Mouse (Mus musculus) ZHBTc4 (cell line): ENCODE data around the gene Myl6b.

ENCODE experiments used
- DNase-seq: peaks from one replicate; pipeline ENCODE4 v3.0.0-alpha.2; 2011; ENCODE audit warnings: low read depth, low spot score

The Myl6b gene

GRCm38 (mm10) chr10:128451014-128451413, 47.5 kb downstream of the Myl6b start:
- DNase-seq: no peak

- no peak for DNase-seq
Observed at GRCm38 (mm10) chr10:128445407-128445806, 53.1 kb downstream of the Myl6b start.

GRCm38 (mm10) chr10:128444354-128444753, 54.1 kb downstream of the Myl6b start:
- DNase-seq: no peak
